Mouse (Mus musculus) embryo, embryonic 11 days (tissue): Measurements from ENCODE around the gene Olfr1247.
"Not testable (repeated sequence)": the region's sequence is repeated elsewhere in the genome, so short reads cannot be mapped to it uniquely, and the experiment has no call there.

ENCODE experiments used
- DNase-seq: peaks from one replicate; pipeline ENCODE4 v3.0.0-alpha.2; 2015

Gene Olfr1247

GRCm38 (mm10) chr2:89614030-89614429 is at the start of gene Olfr1247:
Gene Olfr1247, minus strand, starts transcription at chr2:89614130.
- DNase-seq = no peak

GRCm38 (mm10) chr2:89661367-89661766 is 47.4 kb upstream of the Olfr1247 start, which contains the start of gene Olfr1250:
Gene Olfr1250, minus strand, starts transcription at chr2:89661467.
- no peak for DNase-seq

- DNase-seq = no peak
Measured at GRCm38 (mm10) chr2:89634883-89635282, 21.0 kb upstream of the Olfr1247 start, which contains the start of gene Olfr1249. Gene Olfr1249, minus strand, starts transcription at chr2:89634983.

GRCm38 (mm10) chr2:89618145-89618544 is 4.2 kb upstream of the Olfr1247 start, which contains the start of gene Olfr1248:
Gene Olfr1248, minus strand, starts transcription at chr2:89618245.
- DNase-seq = not testable (repeated sequence)

GRCm38 (mm10) chr2:89593057-89593456 is 20.9 kb downstream of the Olfr1247 start, which contains the start of gene Olfr1246:
Gene Olfr1246, minus strand, starts transcription at chr2:89593157.
- DNase-seq = no peak

- DNase-seq = no peak
Measured at GRCm38 (mm10) chr2:89578347-89578746, 35.6 kb downstream of the Olfr1247 start, which contains the start of gene Olfr1245. Gene Olfr1245, minus strand, starts transcription at chr2:89578447.

GRCm38 (mm10) chr2:89562706-89563105 is 51.2 kb downstream of the Olfr1247 start:
- DNase-seq = not testable (repeated sequence)
